Mouse (Mus musculus) frontal cortex, postnatal 36 days (tissue): ENCODE results near the gene Gm10295.

ENCODE experiments used
- DNase-seq, 2 experiments: peaks; one replicate each; pipeline ENCODE4 v3.0.0; 2022; ENCODE audit warnings: low spot score in 2 of 2

Gene Gm10295

GRCm38 (mm10) chr7:71355596-71355995, 4.3 kb upstream of the Gm10295 start:
- DNase-seq: no peak

- no peak for DNase-seq
These were observed 2.4 kb downstream of the Gm10295 start for GRCm38 (mm10) chr7:71348922-71349321.

GRCm38 (mm10) chr7:71324919-71325583, 26.2 kb downstream of the Gm10295 start:
- DNase-seq: no peak

GRCm38 (mm10) chr7:71313148-71313765, 38.0 kb downstream of the Gm10295 start:
- DNase-seq: no peak

- DNase-seq: no peak
These were observed 38.9 kb downstream of the Gm10295 start for GRCm38 (mm10) chr7:71312375-71312774.

GRCm38 (mm10) chr7:71311411-71311810, 39.9 kb downstream of the Gm10295 start:
- DNase-seq: no peak

- DNase-seq: no peak
These were observed 43.2 kb downstream of the Gm10295 start for GRCm38 (mm10) chr7:71308051-71308450.

- DNase-seq: no peak
These were observed 48.6 kb downstream of the Gm10295 start for GRCm38 (mm10) chr7:71302714-71303113.
